Comparison of ENCODE assay signal across 8 mouse cellular contexts in the genomic region with DNA sequence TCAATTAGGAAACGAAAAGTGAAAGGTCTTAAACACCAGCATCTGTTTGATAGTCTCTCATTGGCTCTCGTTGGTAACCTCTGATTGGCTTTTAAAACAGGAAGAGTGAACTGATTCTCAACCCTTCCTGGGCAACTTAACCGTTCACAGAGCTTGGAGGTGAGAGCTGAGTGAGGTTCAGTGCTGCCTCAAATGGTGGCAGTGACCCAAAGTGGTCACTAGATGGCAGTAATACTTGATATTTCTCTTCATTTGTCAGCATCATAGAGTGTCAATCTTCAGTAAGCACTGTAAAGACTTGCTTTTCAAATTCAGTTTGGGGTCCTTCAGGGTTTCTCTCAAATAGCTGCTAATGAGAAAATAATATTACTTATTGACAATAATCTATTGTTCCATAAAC.
A peak's percentile ranks its signal among the peaks of the same experiment; 100 is the strongest.
DNase-seq lines count a peak whose midpoint lies in the region; ATAC-seq and TF ChIP-seq lines count a peak whose summit lies in the region.
"Not testable (repeated sequence)": the region's sequence is repeated elsewhere in the genome, so short reads cannot be mapped to it uniquely, and the experiment has no call there.

No protein-coding gene starts in this region.

- 0 out of 2 replicates have a peak, but pooled peaks have one; percentile 53 for ATAC-seq in forebrain, embryonic 12.5 days (ENCODE audit: low FRiP score)
- not testable (repeated sequence) for ATAC-seq in hindbrain, embryonic 11.5 days (ENCODE audit: low FRiP score); liver, postnatal 0 days; neural tube, embryonic 11.5 days (ENCODE audit: insufficient read depth, low FRiP score, low TSS enrichment)

- H3K9ac ChIP-seq in forebrain, embryonic 12.5 days; hindbrain, embryonic 11.5 days (ENCODE audit: low read depth, low read length); liver, postnatal 0 days (replicated peaks); neural tube, embryonic 11.5 days (ENCODE audit: low read length): not testable (repeated sequence)

- H3K9me3 ChIP-seq in forebrain, embryonic 12.5 days; hindbrain, embryonic 11.5 days (ENCODE audit: control insufficient read depth, low read length); liver, postnatal 0 days (ENCODE audit: low read length); neural tube, embryonic 11.5 days (ENCODE audit: control insufficient read depth, low read length): not testable (repeated sequence)

- peak; percentile 6 for DNase-seq in A20 (ENCODE audit: low read depth, low spot score)
- DNase-seq in ZHBTc4 (ENCODE audit: low read depth, low spot score): peak; percentile 71
- peak; percentile 59 to 62 for DNase-seq in cerebellum, postnatal 14 days
- DNase-seq in hindbrain, embryonic 11.5 days (ENCODE audit: low spot score): peak; percentile 47
- peak; percentile 4 to 25 for DNase-seq in kidney, postnatal 36 days
- not testable (repeated sequence) for DNase-seq in liver, postnatal 0 days
- peak; percentile 20 for DNase-seq in neural tube, embryonic 11.5 days (ENCODE audit: low spot score)

- not testable (repeated sequence) for TF ChIP-seq EP300 in liver, postnatal 0 days (IDR thresholded peaks at IDR 0.05; ENCODE audit: low read depth)

- 56% methylated on average over 3 of the region's 3 CpGs for WGBS in forebrain, embryonic 12.5 days
- 49% methylated on average over 3 of the region's 3 CpGs for WGBS in hindbrain, embryonic 11.5 days
- WGBS in liver, postnatal 0 days (ENCODE audit: insufficient replicate concordance): 37% methylated on average over 3 of the region's 3 CpGs
- WGBS in neural tube, embryonic 11.5 days: 57% methylated on average over 3 of the region's 3 CpGs

- H3K36me3 ChIP-seq in forebrain, embryonic 12.5 days (replicated peaks); hindbrain, embryonic 11.5 days (ENCODE audit: control insufficient read depth, insufficient read depth, low read length); liver, postnatal 0 days (replicated peaks; ENCODE audit: insufficient read depth, low read length); neural tube, embryonic 11.5 days (ENCODE audit: control insufficient read depth, insufficient read depth, low read length): not testable (repeated sequence)

- H3K27me3 ChIP-seq in forebrain, embryonic 12.5 days; hindbrain, embryonic 11.5 days (ENCODE audit: control insufficient read depth, insufficient read depth, low read length); liver, postnatal 0 days (ENCODE audit: insufficient read depth, low read length); neural tube, embryonic 11.5 days (ENCODE audit: control insufficient read depth, insufficient read depth, low read length): not testable (repeated sequence)

- not testable (repeated sequence) for H3K4me3 ChIP-seq in forebrain, embryonic 12.5 days (replicated peaks); hindbrain, embryonic 11.5 days (ENCODE audit: low read depth, low read length); liver, postnatal 0 days (ENCODE audit: low read depth, low read length); neural tube, embryonic 11.5 days (ENCODE audit: low read depth, low read length)

- TF ChIP-seq CTCF in liver, postnatal 0 days (IDR thresholded peaks at IDR 0.05; ENCODE audit: low read depth): peak; percentile 36

- not testable (repeated sequence) for H3K27ac ChIP-seq in forebrain, embryonic 12.5 days; hindbrain, embryonic 11.5 days (ENCODE audit: low read depth, low read length); liver, postnatal 0 days (ENCODE audit: low read depth); neural tube, embryonic 11.5 days (ENCODE audit: low read depth, low read length)

- not testable (repeated sequence) for H3K4me2 ChIP-seq in forebrain, embryonic 12.5 days; hindbrain, embryonic 11.5 days (replicated peaks; ENCODE audit: low read depth, low read length); liver, postnatal 0 days (ENCODE audit: low read depth, low read length); neural tube, embryonic 11.5 days (ENCODE audit: low read depth)

- not testable (repeated sequence) for H3K4me1 ChIP-seq in forebrain, embryonic 12.5 days; hindbrain, embryonic 11.5 days (replicated peaks; ENCODE audit: control insufficient read depth, insufficient read depth, low read length); liver, postnatal 0 days (ENCODE audit: insufficient read depth); neural tube, embryonic 11.5 days (ENCODE audit: control insufficient read depth, insufficient read depth, low read length)
